Mouse (Mus musculus) kidney, adult 2 months (tissue): ENCODE measurements at regions not wholly inside any gene's neighbourhood (a gene's known extent, or its start where the extent isn't known, plus 50 kb on each side); places are given as distances from the start of the nearest gene placed in this dataset.
A peak's percentile ranks its signal among the peaks of the same experiment; 100 is the strongest.

ENCODE experiments used
- DNase-seq: peaks from one replicate; pipeline ENCODE4 v3.0.0; 2021
- H3K27ac ChIP-seq: fragments of 200-500 bp; 2 replicates; pipeline ENCODE4 v1.5.1; 2012; ENCODE audit warnings: low read depth, low read length, control low read depth, inconsistent platforms; ENCODE audit not compliant: insufficient read depth
- H3K27me3 ChIP-seq: fragments of 200-500 bp; replicated peaks from 2 replicates; pipeline ENCODE4 v1.6.1; 2012; ENCODE audit warnings: mild to moderate bottlenecking, moderate library complexity, low read length, inconsistent platforms; ENCODE audit not compliant: control insufficient read depth, insufficient read depth
- H3K36me3 ChIP-seq: fragments of 200-500 bp; 2 replicates; pipeline ENCODE4 v1.6.1; 2012; ENCODE audit warnings: mild to moderate bottlenecking, moderate library complexity, low read length, inconsistent platforms; ENCODE audit not compliant: control insufficient read depth, insufficient read depth
- H3K4me1 ChIP-seq: fragments of 200-500 bp; 2 replicates; pipeline ENCODE4 v1.6.1; 2011; ENCODE audit warnings: low read length; ENCODE audit not compliant: control insufficient read depth, insufficient read depth
- H3K4me3 ChIP-seq: fragments of 200-500 bp; 2 replicates; pipeline ENCODE4 v1.5.1; 2011; ENCODE audit warnings: mild to moderate bottlenecking, low read depth, low read length, control low read depth; ENCODE audit not compliant: insufficient read depth
- CTCF ChIP-seq: fragments of 200-500 bp; conservative IDR thresholded peaks from 2 replicates; pipeline ENCODE4 v1.5.1; 2011; ENCODE audit warnings: low read depth, mild to moderate bottlenecking, control low read depth, low read length, moderate library complexity, mixed read lengths; ENCODE audit not compliant: insufficient read depth, insufficient read length
- POLR2A ChIP-seq: fragments of 200-500 bp; IDR thresholded peaks from one replicate; pipeline ENCODE4 v1.6.1; 2011; ENCODE audit warnings: low read depth, low read length, control low read depth
- WGBS: fragments of 180-500 bp; shearing (Covaris S2); methylation state at CpG from one replicate; pipeline ENCODE4 v1.1.7; 2018; 5-methylcytosine and 5-hydroxymethylcytosine counted together

DNA sequence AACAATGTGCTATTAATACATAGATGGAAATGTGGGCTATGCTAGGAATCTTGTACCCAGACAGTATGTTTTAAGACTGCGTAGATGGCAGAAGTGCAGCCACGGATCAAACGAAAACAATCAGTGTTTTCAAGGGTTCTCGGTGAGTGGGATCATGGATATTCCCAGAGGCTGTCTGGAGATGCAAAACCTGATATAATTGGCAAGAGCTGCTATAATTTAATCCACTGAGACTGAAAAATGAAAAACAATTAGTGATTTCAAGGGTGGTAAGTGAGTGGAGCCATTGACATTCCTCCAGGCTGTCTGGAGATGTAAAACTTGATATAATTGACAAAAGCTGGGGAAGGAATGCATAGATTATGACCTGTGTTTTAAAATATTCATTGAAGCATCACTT is 545.5 kb upstream of the Api5 start:
- Histone ChIP-seq H3K4me1 (no peaks in the 10 kb centered on the region), H3K4me3 (no peak overlapping the region), H3K36me3 (no peaks in the 10 kb centered on the region), H3K27me3 (no peaks in the 10 kb centered on the region), H3K27ac (no peak overlapping the region)
- TF ChIP-seq CTCF (no peak), POLR2A (no peak)
- no peak for DNase-seq
- 82% methylated on average over 4 of the region's 4 CpGs for WGBS

DNA sequence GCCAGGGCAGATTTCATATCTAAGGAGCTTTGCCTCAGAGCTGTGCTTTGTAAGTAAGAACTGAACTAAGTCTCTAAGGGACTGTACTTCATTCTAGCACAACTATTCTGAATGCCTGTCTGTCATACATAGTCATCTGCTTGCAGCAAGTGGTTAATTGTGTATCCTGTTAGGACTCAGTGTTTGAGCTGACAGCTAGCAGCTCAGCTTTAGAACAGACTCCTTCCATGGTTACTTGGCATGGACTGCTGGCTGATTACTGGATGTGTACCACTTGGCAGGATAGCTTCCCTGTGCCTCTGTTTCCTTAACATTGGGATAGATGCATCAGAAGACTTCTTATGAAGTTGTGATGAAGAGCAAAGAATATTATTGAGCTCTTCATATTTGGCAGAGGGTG is 525.6 kb upstream of the Api5 start:
- H3K27ac ChIP-seq, result no peak overlapping the region
- no peak for TF ChIP-seq POLR2A
- TF ChIP-seq CTCF, result no peak
- H3K36me3 ChIP-seq, result no peaks in the 10 kb centered on the region
- H3K4me3 ChIP-seq, result no peak overlapping the region
- H3K4me1 ChIP-seq, result no peaks in the 10 kb centered on the region
- DNase-seq, result no peak
- no peaks in the 10 kb centered on the region for H3K27me3 ChIP-seq

DNA sequence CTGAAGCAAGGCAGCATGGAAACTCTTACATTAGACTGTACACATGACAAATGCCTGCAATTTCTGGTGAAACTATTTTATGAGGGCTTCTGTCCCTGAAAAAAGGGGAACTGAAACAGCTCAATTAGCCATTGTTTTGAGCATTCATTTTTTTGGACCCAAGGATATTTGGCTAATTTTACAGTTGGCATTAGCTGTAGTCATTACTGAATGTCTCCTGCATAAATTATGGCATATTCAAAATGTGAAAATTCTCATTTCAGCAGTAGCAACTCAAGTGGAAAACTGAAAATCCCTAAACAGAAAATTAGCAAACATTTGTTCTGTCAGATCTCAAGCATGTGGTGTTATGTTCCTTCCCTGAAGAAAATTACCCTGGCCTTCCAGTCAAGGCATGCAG is 507.7 kb upstream of the Api5 start:
- Histone ChIP-seq H3K36me3 (no peaks in the 10 kb centered on the region), H3K27me3 (no peaks in the 10 kb centered on the region), H3K4me1 (no peaks in the 10 kb centered on the region), H3K27ac (no peak overlapping the region), H3K4me3 (no peak overlapping the region)
- DNase-seq, result no peak
- TF ChIP-seq POLR2A (no peak), CTCF (no peak)

DNA sequence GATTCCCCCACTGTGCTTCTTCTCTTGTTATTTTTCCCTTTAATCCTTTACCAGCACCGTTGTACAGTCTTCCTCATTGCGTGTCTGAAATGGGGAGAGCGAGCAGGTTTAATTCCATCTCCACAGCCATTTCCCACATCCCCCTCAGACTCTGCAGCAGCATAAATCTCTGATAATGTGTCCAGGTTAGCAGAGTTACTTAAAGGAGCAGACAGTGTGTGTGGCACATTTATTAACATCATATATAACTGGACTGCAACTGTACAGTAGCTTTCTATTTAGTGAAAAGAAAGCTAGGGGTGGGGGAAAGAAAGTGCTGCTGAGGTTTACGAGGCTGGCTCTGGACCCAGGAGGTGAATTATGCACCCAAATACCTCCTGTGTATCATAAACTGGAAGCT is 494.2 kb upstream of the Api5 start:
- no peak for DNase-seq
- TF ChIP-seq CTCF, result no peak
- no peak for TF ChIP-seq POLR2A
- WGBS, result 26% methylated on average over 4 of the region's 4 CpGs

DNA sequence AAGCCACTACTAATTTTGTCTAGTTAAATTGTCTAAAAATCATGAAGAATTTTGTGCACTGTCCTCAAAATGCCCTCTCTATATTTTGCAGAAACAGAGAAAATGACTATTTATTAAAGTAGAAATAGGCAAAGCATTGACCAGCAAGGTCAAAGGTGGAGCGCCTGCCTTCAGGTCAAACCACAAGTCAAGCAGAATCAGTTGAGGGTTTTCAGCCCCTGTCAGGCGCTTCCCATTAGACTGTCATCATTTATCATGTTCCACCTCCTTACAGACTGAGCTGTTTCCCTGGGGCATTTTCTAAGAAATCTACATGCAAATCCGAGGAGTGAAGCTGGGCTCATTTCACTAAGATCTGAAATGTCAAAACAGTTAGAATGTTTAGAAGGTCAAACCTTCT is 481.4 kb upstream of the Api5 start:
- DNase-seq, result peak; percentile 19
- no peak overlapping the region for H3K4me3 ChIP-seq
- H3K36me3 ChIP-seq, result no peaks in the 10 kb centered on the region
- H3K4me1 ChIP-seq, result no peaks in the 10 kb centered on the region
- no peaks in the 10 kb centered on the region for H3K27me3 ChIP-seq
- TF ChIP-seq POLR2A (no peak), CTCF (no peak)
- 46% methylated on average over 3 of the region's 3 CpGs for WGBS
- no peak overlapping the region for H3K27ac ChIP-seq

More for the DNA sequence above, 494.2 kb upstream of the Api5 start:
- Histone ChIP-seq H3K27me3 (no peaks in the 10 kb centered on the region), H3K4me1 (no peaks in the 10 kb centered on the region), H3K27ac (no peak overlapping the region), H3K4me3 (no peak overlapping the region), H3K36me3 (no peaks in the 10 kb centered on the region)

DNA sequence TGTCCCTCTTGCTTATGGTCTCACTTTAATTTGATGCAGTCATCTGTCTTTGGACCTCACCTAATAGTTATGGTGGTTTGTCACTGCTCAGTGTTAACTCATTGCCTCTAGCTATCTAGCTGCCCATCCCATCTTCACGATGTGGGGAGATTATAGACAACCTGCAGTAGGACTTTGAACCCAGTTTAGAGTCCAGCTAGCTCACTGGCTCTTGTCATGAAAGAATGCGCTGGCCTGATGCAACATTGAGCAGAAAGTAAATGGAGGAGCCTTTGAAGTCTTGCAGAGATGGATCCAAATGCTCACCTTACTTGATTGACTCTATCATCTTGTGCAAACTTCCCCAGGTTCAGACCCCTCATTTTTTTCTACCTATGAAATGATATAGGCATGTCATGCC is 480.1 kb upstream of the Api5 start:
- no peak overlapping the region for H3K27ac ChIP-seq
- DNase-seq, result no peak
- TF ChIP-seq CTCF (no peak), POLR2A (no peak)
- no peaks in the 10 kb centered on the region for H3K36me3 ChIP-seq
- no peaks in the 10 kb centered on the region for H3K27me3 ChIP-seq
- no peaks in the 10 kb centered on the region for H3K4me1 ChIP-seq
- no peak overlapping the region for H3K4me3 ChIP-seq
- 83% methylated on average over 2 of the region's 2 CpGs for WGBS

DNA sequence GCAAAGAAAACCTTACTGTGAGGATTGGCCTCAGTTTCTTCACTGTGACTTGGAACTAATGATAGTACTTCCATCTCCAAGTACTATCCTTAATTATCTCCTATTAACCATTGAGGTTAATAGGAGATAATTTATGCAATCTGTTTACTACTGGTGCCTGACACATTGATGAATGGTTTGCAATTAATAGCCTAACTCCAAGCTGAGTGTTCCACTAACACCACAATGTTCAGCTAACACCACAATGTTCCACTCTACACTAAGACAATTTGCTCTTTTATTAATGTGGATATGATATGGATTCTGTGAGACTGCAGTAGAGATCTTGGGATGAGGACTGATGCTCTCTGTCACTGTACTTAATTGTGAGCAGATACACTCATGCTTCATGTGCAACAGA is 463.6 kb upstream of the Api5 start:
- no peaks in the 10 kb centered on the region for H3K4me1 ChIP-seq

More for the DNA sequence above, 463.6 kb upstream of the Api5 start:
- H3K36me3 ChIP-seq, result no peaks in the 10 kb centered on the region
- no peak for TF ChIP-seq POLR2A
- no peak for TF ChIP-seq CTCF
- no peak for DNase-seq
- H3K4me3 ChIP-seq, result no peak overlapping the region
- H3K27ac ChIP-seq, result no peak overlapping the region
- no peaks in the 10 kb centered on the region for H3K27me3 ChIP-seq
